Mouse (Mus musculus): ENCODE data around the gene Srprb.

The Srprb gene

DNA sequence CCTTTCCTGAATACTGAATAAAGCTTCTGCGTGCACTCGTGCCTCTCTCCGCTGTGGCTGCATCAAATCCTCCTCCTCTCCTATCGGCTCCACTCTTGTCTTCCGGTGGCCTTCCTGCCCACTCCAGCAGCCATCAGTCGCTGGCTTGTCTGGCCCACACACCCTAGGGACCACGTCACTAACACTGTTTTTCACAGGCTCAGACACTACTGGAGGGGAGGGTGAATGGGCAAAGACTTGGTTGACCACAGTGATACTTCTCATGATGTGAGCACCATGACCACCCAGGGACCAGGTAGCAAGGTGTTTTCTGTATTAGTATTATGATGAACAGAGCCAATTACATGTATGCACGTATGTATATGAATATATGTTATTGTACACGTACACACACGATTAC is 55.7 kb downstream of the Srprb start:
- no peak for DNase-seq (ENCODE audit: low spot score in 2 of 2)

DNA sequence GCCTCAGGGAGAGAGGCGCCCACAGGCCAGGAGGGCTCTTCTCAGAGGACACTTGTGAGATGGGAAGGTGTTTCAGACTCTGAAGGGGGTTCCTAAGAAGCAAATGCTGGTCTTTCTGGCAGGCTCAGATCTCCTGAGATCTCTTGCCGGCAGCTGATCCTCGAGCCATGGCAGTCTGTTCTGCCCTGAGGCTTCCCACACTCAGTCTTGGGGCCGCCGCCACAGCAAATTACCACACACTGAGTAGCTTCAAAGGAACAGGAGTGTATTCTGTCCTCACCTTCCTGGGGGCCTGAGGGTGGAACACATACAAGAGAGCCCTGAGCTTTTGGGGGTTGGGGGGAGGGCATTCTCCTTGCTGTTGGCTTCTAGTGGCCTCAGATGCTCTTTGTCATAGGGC is 56.6 kb downstream of the Srprb start:
- no peak for DNase-seq (ENCODE audit: low spot score in 2 of 2)

DNA sequence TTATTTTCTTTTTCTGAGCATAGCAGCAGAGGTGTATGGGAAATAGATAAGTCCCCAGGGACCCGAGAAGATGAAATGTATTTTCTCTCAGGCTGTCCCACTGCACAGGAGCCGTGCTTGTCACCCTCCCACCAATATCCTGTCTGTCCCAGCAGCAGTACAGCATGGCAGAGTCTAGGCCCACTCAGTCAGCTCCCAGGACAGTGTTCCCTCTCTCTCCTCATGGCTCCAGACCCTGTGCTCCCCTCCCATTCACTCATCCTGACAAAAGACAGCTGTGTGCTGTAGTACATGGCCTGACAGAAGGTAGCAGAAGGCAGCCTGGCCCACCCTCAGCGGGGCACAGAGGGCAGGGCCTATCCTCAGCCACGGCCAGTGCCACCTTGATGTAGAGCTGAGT is 58.1 kb downstream of the Srprb start:
- DNase-seq (ENCODE audit: low spot score in 2 of 2): no peak

DNA sequence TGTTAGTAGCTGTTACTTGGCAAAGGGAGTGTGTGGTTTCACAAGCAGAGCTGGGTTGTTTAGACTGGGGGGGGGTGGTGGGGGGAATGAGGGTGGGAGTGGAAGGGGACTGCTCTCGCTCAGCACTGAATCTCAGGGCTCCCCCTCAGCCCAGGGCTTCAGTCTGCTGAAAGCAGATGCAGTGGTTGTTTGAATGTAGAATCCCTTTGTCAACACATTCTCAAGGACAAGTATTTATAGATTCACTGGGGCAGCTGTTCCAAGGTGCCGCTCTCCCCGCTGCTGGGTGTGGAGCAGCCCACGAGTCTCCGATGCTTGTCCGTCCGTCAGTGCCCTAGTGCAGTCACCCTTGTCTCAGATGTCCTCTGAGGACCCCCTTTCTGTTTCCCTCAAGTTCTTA is 60.7 kb downstream of the Srprb start:
- DNase-seq (ENCODE audit: low spot score in 2 of 2): no peak

DNA sequence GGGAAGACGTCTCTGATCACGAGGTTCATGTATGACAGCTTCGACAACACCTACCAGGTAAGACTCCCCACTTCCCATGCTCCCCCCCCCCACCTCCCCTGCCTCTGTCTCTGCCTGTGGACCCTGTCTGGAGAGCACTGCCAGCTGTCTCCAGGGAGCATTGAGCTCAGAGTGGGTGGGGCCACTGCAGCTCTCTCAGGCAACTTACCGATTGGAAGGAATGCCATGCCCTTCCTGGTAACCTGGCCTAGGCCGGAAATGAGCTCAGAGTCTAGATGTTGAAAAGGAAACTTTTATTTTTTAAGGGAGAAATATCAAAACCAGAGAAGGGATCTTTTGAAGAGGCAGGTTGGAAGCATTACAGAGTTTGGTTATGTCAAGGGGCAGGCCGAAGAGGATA is 61.6 kb downstream of the Srprb start:
- DNase-seq (ENCODE audit: low spot score in 2 of 2): no peak

DNA sequence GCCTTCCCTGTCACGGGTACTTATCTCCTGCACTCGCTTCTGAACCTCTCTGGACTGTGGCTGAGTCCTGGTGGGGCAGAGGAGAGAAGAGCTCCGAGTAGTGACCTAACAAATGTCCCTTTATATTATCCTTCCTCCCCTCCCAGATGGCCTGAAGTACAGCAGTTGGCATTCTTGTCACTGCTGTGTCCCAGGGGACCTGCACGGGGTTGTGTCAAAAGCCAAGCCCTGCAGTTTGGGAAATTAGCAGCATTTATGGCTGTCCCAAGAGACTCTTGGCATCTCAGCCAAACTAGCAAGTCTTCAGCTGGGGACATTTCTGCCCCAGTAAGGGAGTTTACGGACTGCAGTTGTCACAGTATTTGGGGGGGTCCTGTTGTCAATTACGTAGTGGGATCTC is 62.5 kb downstream of the Srprb start:
- no peak for DNase-seq (ENCODE audit: low spot score in 2 of 2)

Measured in frontal cortex, postnatal 10 days (tissue).